ENCODE assay signal across 13 mouse cellular contexts in genomic region chr4:104686137-104686809, GRCm38 (mm10).
DNase-seq lines count a peak whose midpoint lies in the region; ATAC-seq lines count a peak whose summit lies in the region.
"Had no signal": no experiment of that assay in that cellular context is flagged by ENCODE, and none has a peak within 500 bp of the region (broad histone marks: within the 10 kb centered on the region; RNA-seq: fewer than 3 reads in every experiment).

No protein-coding gene starts in this region.

- no peak overlapping the region for H3K4me3 ChIP-seq in kidney, embryonic 16.5 days (ENCODE audit: low read length)
- no peak overlapping the region for H3K4me3 ChIP-seq in forebrain, embryonic 12.5 days (replicated peaks)
- H3K4me3 ChIP-seq in neural tube, embryonic 14.5 days (ENCODE audit: low read depth, low read length) = no peak overlapping the region

- peaks cover 10% of the 10 kb centered on the region for H3K4me1 ChIP-seq in kidney, embryonic 16.5 days (ENCODE audit: insufficient read depth, low read length)
- peaks cover 50% of the 10 kb centered on the region for H3K4me1 ChIP-seq in forebrain, embryonic 12.5 days
- peaks cover 16% of the 10 kb centered on the region for H3K4me1 ChIP-seq in neural tube, embryonic 14.5 days (ENCODE audit: control insufficient read depth, insufficient read depth, low read length)

- intact Hi-C loops in left cerebral cortex, postnatal 36 days (cut with DNase I) = no loop called here

- WGBS in kidney, embryonic 16.5 days = 26% methylated on average over 18 of the region's 18 CpGs
- WGBS in forebrain, embryonic 12.5 days = 34% methylated on average over 18 of the region's 18 CpGs
- WGBS in neural tube, embryonic 14.5 days = 19% methylated on average over 18 of the region's 18 CpGs

- no peaks in the 10 kb centered on the region for H3K27me3 ChIP-seq in kidney, embryonic 16.5 days (ENCODE audit: insufficient read depth, low read length)
- H3K27me3 ChIP-seq in forebrain, embryonic 12.5 days = no peaks in the 10 kb centered on the region
- no peaks in the 10 kb centered on the region for H3K27me3 ChIP-seq in neural tube, embryonic 14.5 days (ENCODE audit: control insufficient read depth, insufficient read depth, low read length)

- DNase-seq in kidney, adult 9 months = no peak
- DNase-seq in embryo, embryonic 10 days (ENCODE audit: low spot score) = peak; percentile 35
- DNase-seq in left cerebral cortex, postnatal 36 days (ENCODE audit: low spot score in 2 of 2) = no peak
- DNase-seq: adrenal gland, adult 8-10 months; heart, adult 18-20 months; kidney, adult 18-20 months; layer of hippocampus, postnatal 36 days; thymus, postnatal 14 days had no signal

- ATAC-seq in kidney, embryonic 16.5 days (ENCODE audit: low FRiP score, low TSS enrichment) = peak; percentile 64; the same call in 1 of the 2 replicates
- peak; percentile 42; the same call in 1 of the 2 replicates for ATAC-seq in forebrain, embryonic 12.5 days (ENCODE audit: low FRiP score)
- peak; percentile 52; the same call in 1 of the 2 replicates for ATAC-seq in neural tube, embryonic 14.5 days (ENCODE audit: low read depth)
- no peak for ATAC-seq in CD4-positive, CD25-positive, alpha-beta regulatory T cell, adult 4 months
- ATAC-seq: lung, postnatal 0 days had no signal

- H3K9ac ChIP-seq in kidney, embryonic 16.5 days (replicated peaks; ENCODE audit: low read length) = no peak overlapping the region
- no peak overlapping the region for H3K9ac ChIP-seq in forebrain, embryonic 12.5 days
- no peak overlapping the region for H3K9ac ChIP-seq in neural tube, embryonic 14.5 days (replicated peaks; ENCODE audit: low read depth, low read length)

- no peak overlapping the region for H3K4me2 ChIP-seq in kidney, embryonic 16.5 days (replicated peaks; ENCODE audit: low read depth, low read length)
- no peak overlapping the region; the same call in 1 of the 2 replicates for H3K4me2 ChIP-seq in forebrain, embryonic 12.5 days
- 0 out of 2 replicates have a peak overlapping the region, but pooled peaks have one; percentile 16 for H3K4me2 ChIP-seq in neural tube, embryonic 14.5 days (ENCODE audit: low read depth, low read length)

- peak overlapping the region; percentile 7; the same call in 1 of the 2 replicates for H3K27ac ChIP-seq in kidney, embryonic 16.5 days (ENCODE audit: low read length)
- peak overlapping the region; percentile 60 for H3K27ac ChIP-seq in forebrain, embryonic 12.5 days
- H3K27ac ChIP-seq in neural tube, embryonic 14.5 days (ENCODE audit: low read depth, low read length) = no peak overlapping the region

- no peaks in the 10 kb centered on the region for H3K9me3 ChIP-seq in kidney, embryonic 16.5 days (ENCODE audit: low read length)
- H3K9me3 ChIP-seq in forebrain, embryonic 12.5 days = no peaks in the 10 kb centered on the region
- H3K9me3 ChIP-seq in neural tube, embryonic 14.5 days (ENCODE audit: control insufficient read depth, low read length) = no peaks in the 10 kb centered on the region

- H3K36me3 ChIP-seq in kidney, embryonic 16.5 days (ENCODE audit: insufficient read depth, low read length) = no peaks in the 10 kb centered on the region
- no peaks in the 10 kb centered on the region for H3K36me3 ChIP-seq in forebrain, embryonic 12.5 days (replicated peaks)
- no peaks in the 10 kb centered on the region for H3K36me3 ChIP-seq in neural tube, embryonic 14.5 days (ENCODE audit: control insufficient read depth, insufficient read depth, low read length)
